Mouse (Mus musculus) MEL (cell line): Measurements from ENCODE around the gene Shroom1.

Experiments used
- CTCF ChIP-seq, 3 experiments: IDR thresholded peaks in 2 of 3; conservative IDR thresholded peaks in 1 of 3; 2 replicates each; pipeline ENCODE4 v1.5.1; 2011 to 2012; ENCODE audit warnings: low read length in 3 of 3, low read depth in 2 of 3, mild to moderate bottlenecking in 2 of 3, improper control_type of control experiment in 1 of 3, inconsistent platforms in 1 of 3, mixed read lengths in 1 of 3, moderate library complexity in 1 of 3; ENCODE audit not compliant: control insufficient read depth in 1 of 3, insufficient read depth in 1 of 3, poor library complexity in 1 of 3, severe bottlenecking in 1 of 3
- MAZ ChIP-seq: IDR thresholded peaks from 2 replicates; pipeline ENCODE4 v1.6.1; 2012; ENCODE audit warnings: low read depth, mild to moderate bottlenecking, inconsistent platforms, low read length, improper control_type of control experiment
- POLR2A ChIP-seq, 2 experiments: IDR thresholded peaks; 2 replicates each; pipeline ENCODE4 v1.6.1; 2011 to 2012; ENCODE audit warnings: low read length in 2 of 2, mild to moderate bottlenecking in 2 of 2, control low read depth in 1 of 2, improper control_type of control experiment in 1 of 2, low read depth in 1 of 2, moderate library complexity in 1 of 2; ENCODE audit not compliant: control insufficient read depth in 1 of 2, insufficient read depth in 1 of 2, poor library complexity in 1 of 2

DNA sequence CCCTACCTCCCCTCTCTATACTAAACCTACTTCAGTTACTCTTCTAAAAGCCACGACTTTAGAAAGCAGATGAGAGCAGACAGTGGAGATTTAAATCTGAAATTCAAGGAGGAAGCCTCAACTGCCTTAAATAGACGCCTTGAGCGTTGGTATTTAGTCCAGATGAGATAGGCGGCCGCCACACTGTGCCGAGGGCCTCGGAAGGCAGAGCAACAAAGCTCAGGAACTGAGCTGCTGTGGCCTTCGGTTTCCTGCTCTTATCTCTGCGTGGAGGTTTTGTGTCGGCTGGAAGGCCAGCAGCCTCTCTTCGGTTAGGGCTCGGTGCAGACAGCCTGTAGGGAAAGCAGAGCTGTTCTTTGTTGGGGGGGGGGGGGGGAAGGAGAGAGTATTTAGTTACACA lies 15.1 kb upstream of the Shroom1 start:
- no peak for TF ChIP-seq MAZ
- TF ChIP-seq POLR2A (IDR thresholded peaks at IDR 0.05; ENCODE audit: control insufficient read depth in 1 of 2, insufficient read depth in 1 of 2, low read depth in 1 of 2, low read length in 2 of 2, poor library complexity in 1 of 2), result peak in 1 of 2 experiments; percentile 35; a peak in 1 of 4 replicates
- TF ChIP-seq CTCF (IDR thresholded peaks at IDR 0.05 in 2 of 3, conservative IDR thresholded peaks at IDR 0.05 in 1 of 3; ENCODE audit: control insufficient read depth in 1 of 3, insufficient read depth in 1 of 3, low read depth in 2 of 3, low read length in 3 of 3, poor library complexity in 1 of 3, severe bottlenecking in 1 of 3), result no peak
